Comparison of ENCODE assay signal across 8 mouse cellular contexts in genomic region chr11:32435410-32436060, GRCm38 (mm10). TPM values are rescaled to one million over a fixed set of nuclear protein-coding genes. Genes with fewer than 3 reads are reported as not detected.
DNase-seq lines count a peak whose midpoint lies in the region; ATAC-seq lines count a peak whose summit lies in the region.

No protein-coding gene starts in this region.

- H3K27ac ChIP-seq in midbrain, embryonic 14.5 days (replicated peaks; ENCODE audit: low read depth, low read length) = no peak overlapping the region
- H3K27ac ChIP-seq in midbrain, embryonic 15.5 days = no peak overlapping the region
- H3K27ac ChIP-seq in kidney, embryonic 14.5 days (ENCODE audit: low read depth, low read length) = peak overlapping the region; percentile 63

- WGBS in midbrain, embryonic 14.5 days = 75% methylated on average over 6 of the region's 6 CpGs
- WGBS in midbrain, embryonic 15.5 days = 68% methylated on average over 6 of the region's 6 CpGs
- WGBS in kidney, embryonic 14.5 days = 52% methylated on average over 6 of the region's 6 CpGs

- no peak overlapping the region for H3K4me3 ChIP-seq in midbrain, embryonic 14.5 days (replicated peaks; ENCODE audit: low read depth, low read length)
- no peak overlapping the region for H3K4me3 ChIP-seq in midbrain, embryonic 15.5 days
- H3K4me3 ChIP-seq in kidney, embryonic 14.5 days (ENCODE audit: low read length) = no peak overlapping the region

- H3K4me1 ChIP-seq in midbrain, embryonic 14.5 days (ENCODE audit: control insufficient read depth, insufficient read depth, low read length) = no peaks in the 10 kb centered on the region
- H3K4me1 ChIP-seq in midbrain, embryonic 15.5 days = no peaks in the 10 kb centered on the region
- peaks cover 8% of the 10 kb centered on the region; the same call in 1 of the 2 replicates for H3K4me1 ChIP-seq in kidney, embryonic 14.5 days (ENCODE audit: control insufficient read depth, insufficient read depth, low read length)

- peak; percentile 6 for DNase-seq in midbrain, embryonic 14.5 days
- DNase-seq in heart, adult 11 months = peak; percentile 98
- DNase-seq in lung, postnatal 4 days = peak; percentile 77 to 88
- DNase-seq in cerebellum, adult 11 months = no peak
- no peak for DNase-seq in left cerebral cortex, adult 18-20 months (ENCODE audit: low spot score in 2 of 2)
- no peak for DNase-seq in cerebellum, postnatal 25 days

- H3K4me2 ChIP-seq in midbrain, embryonic 14.5 days (ENCODE audit: low read length) = no peak overlapping the region
- no peak overlapping the region for H3K4me2 ChIP-seq in midbrain, embryonic 15.5 days
- H3K4me2 ChIP-seq in kidney, embryonic 14.5 days (replicated peaks; ENCODE audit: low read depth, low read length) = no peak overlapping the region

- no peak for ATAC-seq in midbrain, embryonic 14.5 days (ENCODE audit: low FRiP score, low TSS enrichment)
- no peak for ATAC-seq in midbrain, embryonic 15.5 days (replicated peaks)
- ATAC-seq in kidney, embryonic 14.5 days (ENCODE audit: low FRiP score, low TSS enrichment) = peak; percentile 93

- no peak overlapping the region for H3K9ac ChIP-seq in midbrain, embryonic 14.5 days (replicated peaks; ENCODE audit: low read length)
- H3K9ac ChIP-seq in midbrain, embryonic 15.5 days = no peak overlapping the region
- no peak overlapping the region for H3K9ac ChIP-seq in kidney, embryonic 14.5 days (ENCODE audit: low read depth, low read length)

- H3K27me3 ChIP-seq in midbrain, embryonic 14.5 days (ENCODE audit: control insufficient read depth, insufficient read depth, low read length) = no peaks in the 10 kb centered on the region
- no peaks in the 10 kb centered on the region for H3K27me3 ChIP-seq in midbrain, embryonic 15.5 days (replicated peaks)
- H3K27me3 ChIP-seq in kidney, embryonic 14.5 days (ENCODE audit: control insufficient read depth, insufficient read depth, low read length) = no peaks in the 10 kb centered on the region

- H3K36me3 ChIP-seq in midbrain, embryonic 14.5 days (ENCODE audit: control insufficient read depth, insufficient read depth, low read length) = no peaks in the 10 kb centered on the region
- H3K36me3 ChIP-seq in midbrain, embryonic 15.5 days (replicated peaks) = no peaks in the 10 kb centered on the region
- H3K36me3 ChIP-seq in kidney, embryonic 14.5 days (ENCODE audit: control insufficient read depth, insufficient read depth, low read length) = no peaks in the 10 kb centered on the region

- no peaks in the 10 kb centered on the region for H3K9me3 ChIP-seq in midbrain, embryonic 14.5 days (ENCODE audit: control insufficient read depth, low read length)
- no peaks in the 10 kb centered on the region for H3K9me3 ChIP-seq in midbrain, embryonic 15.5 days
- no peaks in the 10 kb centered on the region for H3K9me3 ChIP-seq in kidney, embryonic 14.5 days (ENCODE audit: control insufficient read depth, low read length)

RNA-seq across cellular contexts. Expression of gene Ubtd2, which starts 19.6 kb away (rescaled TPM):
- polyA plus RNA-seq in midbrain, embryonic 14.5 days (2014; fragmentation: Nextera tagmentation; extraction: Ambion mirVana) = 57.0 and 63.8 TPM in 2 replicates
- polyA plus RNA-seq in midbrain, embryonic 15.5 days (2015; fragmentation: Nextera tagmentation; extraction: Ambion mirVana) = 48.7 and 49.4 TPM in 2 replicates
- 47.9 and 61.5 TPM in 2 replicates for polyA plus RNA-seq in kidney, embryonic 14.5 days (2014; fragmentation: Nextera tagmentation; extraction: Ambion mirVana)
- 10 to 100 TPM; 44.0 to 50.1 TPM for total RNA-seq in left cerebral cortex, adult 18-20 months (2021)

Comparison
In these comparisons a context has a peak if more than half of its experiments do, and no peak if none do; other contexts are left out.
1. DNase-seq: peak in midbrain, embryonic 14.5 days (single experiment), heart, adult 11 months (single experiment) and lung, postnatal 4 days (2 of 2); none in cerebellum, adult 11 months (single experiment), left cerebral cortex, adult 18-20 months (0 of 2) and cerebellum, postnatal 25 days (0 of 2).